Mouse (Mus musculus): ENCODE measurements around the gene Wdr73. TPM values are rescaled to one million over a fixed set of nuclear protein-coding genes. Genes with fewer than 3 reads are reported as not detected.

Wdr73 gene
- polyA plus RNA-seq, 1 experiment from 2014 or later, result 10.8 TPM

DNA sequence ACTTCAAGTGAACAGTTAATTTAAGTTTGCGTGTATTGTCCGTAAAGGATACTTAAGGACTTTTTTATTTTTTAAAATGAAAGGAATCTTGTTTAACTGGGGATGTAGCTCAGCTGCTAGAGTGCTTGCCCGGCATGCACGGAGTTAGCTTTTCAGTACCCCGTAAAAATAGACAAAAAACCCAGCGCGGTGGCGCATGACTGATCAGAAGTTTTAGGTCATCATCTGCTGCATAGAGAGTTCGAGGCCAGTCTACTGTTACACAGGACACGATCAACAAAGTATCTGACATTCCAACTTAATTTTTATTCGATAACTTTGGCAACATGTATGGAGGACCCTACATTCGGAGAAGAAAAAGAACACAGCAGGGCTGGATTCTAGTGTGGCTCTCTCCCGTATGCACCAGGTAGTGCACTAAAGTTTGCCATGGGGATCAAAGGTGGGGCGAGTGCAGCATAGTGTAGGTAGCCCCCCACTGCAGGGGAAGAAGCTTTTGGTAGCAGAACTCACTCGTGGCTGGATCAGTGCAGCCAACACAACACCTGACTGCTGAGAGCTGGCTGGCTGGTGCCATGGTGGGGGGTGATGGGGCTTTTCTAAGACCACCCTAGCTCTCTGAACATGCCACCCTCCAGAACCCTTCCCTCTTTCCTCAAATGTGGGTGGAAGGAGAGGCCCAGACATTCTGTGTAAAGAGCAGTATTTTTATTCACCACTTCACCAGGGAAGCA lies 639 bp upstream of the Wdr73 start:
- H3K9ac ChIP-seq (ENCODE audit: low read depth, low read length), result peak overlapping the region; percentile 77
- H3K4me2 ChIP-seq (ENCODE audit: low read depth, low read length), result peak overlapping the region; percentile 94
- peaks cover 19% of the 10 kb centered on the region for H3K4me1 ChIP-seq (ENCODE audit: control insufficient read depth, low read depth, low read length)
- peak overlapping the region; percentile 91 for H3K27ac ChIP-seq (ENCODE audit: low read length)
- ATAC-seq (ENCODE audit: low read depth), result no peak
- H3K27me3 ChIP-seq (ENCODE audit: control insufficient read depth, insufficient read depth, low read depth, low read length), result no peaks in the 10 kb centered on the region
- peaks cover 5% of the 10 kb centered on the region for H3K36me3 ChIP-seq (ENCODE audit: control insufficient read depth, insufficient read depth)
- 25% methylated on average over 15 of the region's 15 CpGs for WGBS (ENCODE audit: insufficient replicate concordance)
- H3K9me3 ChIP-seq (replicated peaks; ENCODE audit: control insufficient read depth, low read length), result no peaks in the 10 kb centered on the region
- H3K4me3 ChIP-seq (ENCODE audit: low read depth, low read length), result peak overlapping the region; percentile 91

DNA sequence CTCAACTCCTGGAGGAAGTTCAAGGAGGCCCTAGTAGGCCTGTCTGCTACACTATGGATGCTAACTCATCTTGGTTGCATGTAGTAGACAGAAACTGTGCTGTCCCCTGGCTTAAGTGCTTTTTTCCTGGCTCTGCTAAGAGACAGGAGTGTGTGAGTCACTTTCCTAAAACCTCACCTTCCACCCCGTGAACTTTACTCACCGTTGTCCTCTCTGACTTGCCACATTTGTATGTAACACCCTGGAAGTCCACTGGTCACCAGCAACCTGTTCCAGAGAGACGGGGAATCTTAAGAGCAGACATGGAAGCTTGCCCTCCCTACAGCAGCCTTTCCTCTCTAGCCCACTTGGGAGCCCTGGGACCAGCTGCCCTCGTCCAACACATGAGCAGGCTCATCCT lies 3.3 kb downstream of the Wdr73 start:
- ATAC-seq (ENCODE audit: low read depth), result no peak
- Histone ChIP-seq H3K4me2 (ENCODE audit: low read depth, low read length) (no peak overlapping the region), H3K36me3 (ENCODE audit: control insufficient read depth, insufficient read depth) (peaks cover 14% of the 10 kb centered on the region), H3K27me3 (ENCODE audit: control insufficient read depth, insufficient read depth, low read depth, low read length) (no peaks in the 10 kb centered on the region), H3K9me3 (replicated peaks; ENCODE audit: control insufficient read depth, low read length) (no peaks in the 10 kb centered on the region), H3K4me1 (ENCODE audit: control insufficient read depth, low read depth, low read length) (peaks cover 11% of the 10 kb centered on the region), H3K27ac (ENCODE audit: low read length) (no peak overlapping the region), H3K4me3 (ENCODE audit: low read depth, low read length) (no peak overlapping the region), H3K9ac (ENCODE audit: low read depth, low read length) (no peak overlapping the region)
- 70% methylated on average over 4 of the region's 4 CpGs for WGBS (ENCODE audit: insufficient replicate concordance)

DNA sequence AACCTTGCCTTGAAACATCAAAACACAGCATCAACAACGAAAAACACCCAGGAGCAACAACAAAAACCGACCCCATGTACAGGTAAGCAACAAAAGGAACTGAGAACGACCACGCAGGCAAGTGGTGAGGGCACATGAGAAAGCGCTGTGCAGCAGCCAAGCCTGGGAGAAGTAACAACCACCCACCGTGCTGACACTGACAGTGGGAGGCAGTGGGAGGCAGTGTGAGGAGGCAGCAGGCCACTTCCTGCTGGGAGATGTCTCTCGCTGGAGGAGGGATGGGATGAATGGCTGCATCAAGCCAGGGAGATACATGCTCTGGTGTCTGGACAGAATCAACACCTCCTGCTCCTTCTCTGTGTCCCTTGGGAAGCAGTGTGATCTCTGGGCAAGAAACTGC lies 3.9 kb downstream of the Wdr73 start:
- peaks cover 17% of the 10 kb centered on the region for H3K36me3 ChIP-seq (ENCODE audit: control insufficient read depth, insufficient read depth)
- H3K9me3 ChIP-seq (replicated peaks; ENCODE audit: control insufficient read depth, low read length), result no peaks in the 10 kb centered on the region
- peaks cover 11% of the 10 kb centered on the region for H3K4me1 ChIP-seq (ENCODE audit: control insufficient read depth, low read depth, low read length)
- no peaks in the 10 kb centered on the region for H3K27me3 ChIP-seq (ENCODE audit: control insufficient read depth, insufficient read depth, low read depth, low read length)
- no peak overlapping the region for H3K9ac ChIP-seq (ENCODE audit: low read depth, low read length)
- H3K4me3 ChIP-seq (ENCODE audit: low read depth, low read length), result no peak overlapping the region
- WGBS (ENCODE audit: insufficient replicate concordance), result 76% methylated on average over 7 of the region's 7 CpGs
- H3K4me2 ChIP-seq (ENCODE audit: low read depth, low read length), result no peak overlapping the region
- ATAC-seq (ENCODE audit: low read depth), result no peak
- no peak overlapping the region for H3K27ac ChIP-seq (ENCODE audit: low read length)

DNA sequence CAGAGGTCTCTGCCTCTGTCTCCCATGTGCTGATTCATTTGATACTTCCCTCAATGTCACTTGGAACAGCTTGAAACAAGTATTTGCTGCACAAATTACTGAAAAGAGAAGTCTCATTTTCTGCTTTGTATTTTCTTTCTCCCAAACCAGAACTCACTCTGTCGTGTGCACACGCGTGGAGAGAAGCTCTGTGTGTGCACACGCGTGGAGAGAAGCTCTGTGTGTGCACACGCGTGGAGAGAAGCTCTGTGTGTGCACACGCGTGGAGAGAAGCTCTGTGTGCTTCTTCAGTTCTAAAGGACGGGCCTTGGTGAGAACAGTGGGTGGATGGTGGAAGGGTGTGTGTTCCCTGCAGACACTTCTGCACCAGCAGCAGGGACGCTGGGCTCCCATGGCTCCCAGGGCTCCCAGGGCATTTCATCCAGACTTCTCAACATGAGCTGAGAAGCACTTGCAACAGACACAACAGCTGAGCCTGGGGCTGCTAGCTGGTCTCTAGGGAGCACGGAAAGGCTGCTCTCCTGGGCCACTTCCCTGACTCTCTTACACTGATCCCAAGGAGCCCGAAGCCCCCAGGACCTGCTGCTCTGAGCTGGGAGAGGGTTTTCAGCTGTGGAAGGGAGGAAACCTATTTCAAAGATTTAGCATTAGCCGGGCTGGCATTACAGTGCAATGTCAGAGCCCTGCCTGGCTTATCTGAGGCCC lies 6.1 kb downstream of the Wdr73 start:
- H3K4me1 ChIP-seq (ENCODE audit: control insufficient read depth, low read depth, low read length), result no peaks in the 10 kb centered on the region
- no peak for ATAC-seq (ENCODE audit: low read depth)
- no peak overlapping the region for H3K27ac ChIP-seq (ENCODE audit: low read length)
- no peaks in the 10 kb centered on the region for H3K27me3 ChIP-seq (ENCODE audit: control insufficient read depth, insufficient read depth, low read depth, low read length)
- peaks cover 27% of the 10 kb centered on the region for H3K36me3 ChIP-seq (ENCODE audit: control insufficient read depth, insufficient read depth)
- no peak overlapping the region for H3K4me2 ChIP-seq (ENCODE audit: low read depth, low read length)
- 80% methylated on average over 14 of the region's 14 CpGs for WGBS (ENCODE audit: insufficient replicate concordance)
- H3K9ac ChIP-seq (ENCODE audit: low read depth, low read length), result no peak overlapping the region
- H3K4me3 ChIP-seq (ENCODE audit: low read depth, low read length), result no peak overlapping the region
- no peaks in the 10 kb centered on the region for H3K9me3 ChIP-seq (replicated peaks; ENCODE audit: control insufficient read depth, low read length)

DNA sequence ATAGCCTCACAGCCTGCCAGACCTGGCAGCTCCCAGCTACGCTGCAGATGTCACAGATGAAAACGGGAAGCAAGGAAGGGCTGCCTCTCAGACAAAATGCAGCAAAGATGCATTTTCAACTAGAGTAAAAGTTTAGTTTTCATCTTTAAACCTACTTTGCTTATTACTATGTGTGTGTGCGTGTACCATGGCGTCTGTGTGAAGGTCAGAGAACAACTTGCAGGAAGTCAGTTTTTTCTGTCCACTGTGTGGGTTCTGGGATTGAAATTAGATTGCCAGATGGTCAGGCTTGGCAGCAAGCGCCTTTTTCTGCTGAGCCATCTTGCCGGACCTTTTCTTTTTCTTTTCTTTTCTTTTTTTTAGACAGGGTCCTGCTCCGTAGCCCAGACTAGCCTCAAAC lies 6.9 kb downstream of the Wdr73 start:
- Histone ChIP-seq H3K9me3 (replicated peaks; ENCODE audit: control insufficient read depth, low read length) (no peaks in the 10 kb centered on the region), H3K4me2 (ENCODE audit: low read depth, low read length) (no peak overlapping the region), H3K36me3 (ENCODE audit: control insufficient read depth, insufficient read depth) (peaks cover 27% of the 10 kb centered on the region), H3K4me1 (ENCODE audit: control insufficient read depth, low read depth, low read length) (peaks cover 6% of the 10 kb centered on the region), H3K27me3 (ENCODE audit: control insufficient read depth, insufficient read depth, low read depth, low read length) (no peaks in the 10 kb centered on the region), H3K4me3 (ENCODE audit: low read depth, low read length) (no peak overlapping the region), H3K9ac (ENCODE audit: low read depth, low read length) (no peak overlapping the region), H3K27ac (ENCODE audit: low read length) (no peak overlapping the region)
- ATAC-seq (ENCODE audit: low read depth), result no peak
- 81% methylated on average over 7 of the region's 7 CpGs for WGBS (ENCODE audit: insufficient replicate concordance)

DNA sequence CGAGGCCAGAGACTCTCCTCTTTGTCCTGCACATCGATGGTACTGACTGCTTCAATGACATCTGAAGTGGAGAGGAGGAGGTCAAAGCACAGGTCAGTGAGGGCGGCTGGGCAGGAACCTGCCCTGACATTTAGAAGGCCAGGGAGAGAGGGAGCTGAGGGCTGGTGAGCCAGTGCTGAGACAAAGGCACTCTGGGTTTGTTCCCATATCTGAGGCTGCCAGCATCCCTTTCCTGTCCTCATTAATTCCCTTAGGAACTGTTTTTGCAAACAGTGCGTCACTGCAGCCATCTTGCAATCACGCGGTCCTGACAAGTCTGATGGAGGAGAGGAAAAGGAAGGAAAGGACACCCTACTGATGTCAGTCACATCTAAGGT lies 7.3 kb downstream of the Wdr73 start:
- ATAC-seq (ENCODE audit: low read depth), result no peak
- peaks cover 27% of the 10 kb centered on the region for H3K36me3 ChIP-seq (ENCODE audit: control insufficient read depth, insufficient read depth)
- no peaks in the 10 kb centered on the region for H3K27me3 ChIP-seq (ENCODE audit: control insufficient read depth, insufficient read depth, low read depth, low read length)
- peaks cover 7% of the 10 kb centered on the region for H3K4me1 ChIP-seq (ENCODE audit: control insufficient read depth, low read depth, low read length)
- no peaks in the 10 kb centered on the region for H3K9me3 ChIP-seq (replicated peaks; ENCODE audit: control insufficient read depth, low read length)
- H3K4me2 ChIP-seq (ENCODE audit: low read depth, low read length), result no peak overlapping the region
- no peak overlapping the region for H3K27ac ChIP-seq (ENCODE audit: low read length)
- no peak overlapping the region for H3K4me3 ChIP-seq (ENCODE audit: low read depth, low read length)
- WGBS (ENCODE audit: insufficient replicate concordance), result 80% methylated on average over 6 of the region's 6 CpGs
- H3K9ac ChIP-seq (ENCODE audit: low read depth, low read length), result no peak overlapping the region

DNA sequence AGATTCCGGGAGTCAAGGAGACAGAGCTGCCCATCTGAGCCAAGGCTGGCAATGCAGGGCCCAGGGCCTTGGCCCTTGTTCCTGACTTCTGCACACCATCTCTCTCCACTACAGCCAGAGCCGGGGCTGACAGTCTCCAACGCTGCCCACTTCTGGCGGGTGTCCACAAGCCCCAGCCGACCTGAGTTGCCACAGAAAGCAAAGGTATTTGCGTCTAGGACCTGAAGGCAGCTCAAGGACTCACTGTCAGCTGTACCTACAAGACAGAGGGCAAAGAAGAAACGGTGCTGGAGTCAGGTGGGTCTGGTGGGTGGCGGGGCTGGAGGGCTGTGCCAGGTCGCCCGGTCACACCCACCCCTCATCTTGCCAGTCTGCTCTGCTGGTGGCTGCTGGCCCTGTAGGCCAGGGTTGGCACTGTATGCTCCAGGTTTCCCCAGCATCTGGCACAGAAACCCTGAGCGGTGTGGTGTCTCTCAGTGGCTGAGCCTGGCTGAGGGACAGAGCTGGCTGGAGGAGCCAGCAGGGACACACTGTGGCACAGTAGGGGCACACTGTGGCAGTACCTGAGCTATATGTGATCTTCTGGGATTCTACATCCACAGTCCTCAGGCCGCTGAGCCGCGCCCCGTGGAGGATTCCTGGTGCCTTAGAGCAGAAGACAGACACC lies 7.8 kb downstream of the Wdr73 start:
- no peak overlapping the region for H3K27ac ChIP-seq (ENCODE audit: low read length)
- H3K27me3 ChIP-seq (ENCODE audit: control insufficient read depth, insufficient read depth, low read depth, low read length), result no peaks in the 10 kb centered on the region
- H3K9me3 ChIP-seq (replicated peaks; ENCODE audit: control insufficient read depth, low read length), result no peaks in the 10 kb centered on the region
- 79% methylated on average over 15 of the region's 15 CpGs for WGBS (ENCODE audit: insufficient replicate concordance)
- no peak for ATAC-seq (ENCODE audit: low read depth)
- no peak overlapping the region for H3K9ac ChIP-seq (ENCODE audit: low read depth, low read length)
- no peak overlapping the region for H3K4me2 ChIP-seq (ENCODE audit: low read depth, low read length)
- peaks cover 27% of the 10 kb centered on the region for H3K36me3 ChIP-seq (ENCODE audit: control insufficient read depth, insufficient read depth)
- no peak overlapping the region for H3K4me3 ChIP-seq (ENCODE audit: low read depth, low read length)
- H3K4me1 ChIP-seq (ENCODE audit: control insufficient read depth, low read depth, low read length), result peaks cover 7% of the 10 kb centered on the region

DNA sequence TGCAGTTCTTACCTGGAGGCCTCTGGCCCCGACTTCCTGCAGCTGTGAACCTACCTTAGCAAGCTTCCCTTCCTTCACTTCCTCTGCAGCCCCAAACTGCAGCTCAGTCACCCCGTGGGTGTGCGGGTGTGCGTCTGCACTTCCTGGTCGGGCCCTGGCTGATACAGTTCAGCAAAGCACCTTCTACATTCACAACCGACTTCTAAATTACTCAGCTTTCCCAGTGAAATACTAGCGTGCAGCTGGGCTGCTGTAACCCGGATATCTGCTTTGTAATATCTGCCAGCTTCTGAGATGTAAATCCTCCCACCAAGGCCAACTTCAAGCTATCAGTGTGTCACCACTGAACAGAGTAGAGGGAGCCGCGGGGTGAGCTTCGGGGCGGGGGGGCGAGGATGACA lies 11.2 kb downstream of the Wdr73 start:
- Histone ChIP-seq H3K36me3 (ENCODE audit: control insufficient read depth, insufficient read depth) (peaks cover 22% of the 10 kb centered on the region), H3K4me1 (ENCODE audit: control insufficient read depth, low read depth, low read length) (peaks cover 7% of the 10 kb centered on the region), H3K9ac (ENCODE audit: low read depth, low read length) (no peak overlapping the region), H3K4me3 (ENCODE audit: low read depth, low read length) (no peak overlapping the region), H3K27ac (ENCODE audit: low read length) (no peak overlapping the region; the same call in 1 of the 2 replicates), H3K27me3 (ENCODE audit: control insufficient read depth, insufficient read depth, low read depth, low read length) (no peaks in the 10 kb centered on the region), H3K9me3 (replicated peaks; ENCODE audit: control insufficient read depth, low read length) (no peaks in the 10 kb centered on the region), H3K4me2 (ENCODE audit: low read depth, low read length) (no peak overlapping the region)
- 42% methylated on average over 13 of the region's 13 CpGs for WGBS (ENCODE audit: insufficient replicate concordance)
- ATAC-seq (ENCODE audit: low read depth), result no peak

DNA sequence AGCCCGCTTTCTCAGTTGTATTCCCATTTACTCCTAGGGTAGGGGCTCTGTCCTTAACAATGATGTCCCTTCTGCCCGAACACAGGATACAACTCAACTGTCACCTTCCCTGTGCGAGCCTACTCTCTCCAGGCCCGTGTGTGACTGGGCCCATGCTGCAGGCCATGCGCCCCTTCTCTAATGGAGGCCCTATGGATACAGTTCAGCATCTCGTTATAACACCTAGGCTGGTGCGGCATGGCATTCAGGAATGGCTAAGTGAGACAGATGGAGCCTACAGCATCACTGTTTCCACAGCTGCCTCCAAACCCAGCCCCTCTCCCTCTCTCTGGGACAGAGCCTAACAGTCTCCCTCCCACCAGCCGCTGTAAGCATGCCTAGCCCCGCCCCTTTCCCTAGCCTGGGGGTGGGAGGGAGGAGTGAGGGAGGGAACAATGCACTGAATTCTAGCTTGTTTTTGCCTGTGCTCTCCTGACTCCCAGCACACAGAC lies 12.0 kb downstream of the Wdr73 start:
- no peak overlapping the region for H3K9ac ChIP-seq (ENCODE audit: low read depth, low read length)
- WGBS (ENCODE audit: insufficient replicate concordance), result 47% methylated on average over 9 of the region's 9 CpGs

More for the DNA sequence above, 12.0 kb downstream of the Wdr73 start:
- Histone ChIP-seq H3K36me3 (ENCODE audit: control insufficient read depth, insufficient read depth) (peaks cover 22% of the 10 kb centered on the region), H3K27me3 (ENCODE audit: control insufficient read depth, insufficient read depth, low read depth, low read length) (no peaks in the 10 kb centered on the region), H3K9me3 (replicated peaks; ENCODE audit: control insufficient read depth, low read length) (no peaks in the 10 kb centered on the region), H3K27ac (ENCODE audit: low read length) (no peak overlapping the region), H3K4me3 (ENCODE audit: low read depth, low read length) (no peak overlapping the region), H3K4me2 (ENCODE audit: low read depth, low read length) (no peak overlapping the region), H3K4me1 (ENCODE audit: control insufficient read depth, low read depth, low read length) (peaks cover 7% of the 10 kb centered on the region)
- peak; percentile 40 for ATAC-seq (ENCODE audit: low read depth)
